Mouse (Mus musculus): ENCODE data around the gene Ntm. TPM values are rescaled to one million over a fixed set of nuclear protein-coding genes. Genes with fewer than 3 reads are reported as not detected.

The Ntm gene
- polyA plus RNA-seq, 1 experiment from 2014 or later: 0.66 TPM

DNA sequence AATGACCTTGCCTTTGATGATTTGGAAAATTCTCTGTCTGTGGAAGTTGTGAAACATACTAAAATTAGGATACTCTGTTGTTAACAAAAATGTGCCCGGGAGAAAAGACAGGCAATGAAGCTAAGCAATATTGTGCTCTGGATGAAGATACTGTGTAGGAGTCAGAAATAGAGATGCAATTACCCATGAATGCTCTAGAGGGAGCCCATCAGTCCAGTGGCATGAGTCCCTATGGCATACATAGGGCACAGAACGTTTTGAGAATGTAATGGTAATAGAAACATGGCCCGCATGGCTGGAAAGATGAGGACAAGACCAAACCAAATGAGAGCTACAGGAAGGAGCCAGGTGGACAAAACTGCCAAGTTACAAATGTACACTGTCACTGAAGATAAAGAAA, 712.1 kb downstream of the Ntm start:
- Histone ChIP-seq H3K4me1 (replicated peaks) (no peaks in the 10 kb centered on the region), H3K36me3 (replicated peaks) (no peaks in the 10 kb centered on the region), H3K4me3 (replicated peaks) (no peak overlapping the region), H3K9me3 (replicated peaks) (no peaks in the 10 kb centered on the region), H3K9ac (no peak overlapping the region), H3K27me3 (no peaks in the 10 kb centered on the region), H3K4me2 (no peak overlapping the region), H3K27ac (replicated peaks) (no peak overlapping the region)
- 54% methylated on average over 3 of the region's 3 CpGs for WGBS (ENCODE audit: insufficient replicate concordance)
- ATAC-seq (ENCODE audit: insufficient read depth): no peak

DNA sequence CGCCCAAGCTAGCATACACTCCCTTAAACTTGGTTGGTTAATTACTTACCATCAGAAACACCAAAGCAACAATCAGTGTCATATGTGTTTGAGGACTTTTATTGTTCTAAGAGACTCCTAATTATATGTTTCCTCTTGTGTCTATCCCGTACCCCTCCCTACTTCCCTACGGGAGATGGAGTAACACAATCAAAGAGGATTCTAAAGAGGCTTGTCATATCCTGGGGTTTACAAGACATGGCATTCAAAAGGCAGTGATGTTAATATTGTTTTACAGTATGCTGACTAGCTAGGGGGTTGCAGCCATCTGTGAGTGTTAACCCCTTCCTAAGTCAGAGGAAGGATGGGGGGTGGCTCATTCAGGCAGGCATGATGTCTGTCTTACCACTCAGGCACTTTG, 715.1 kb downstream of the Ntm start:
- H3K27ac ChIP-seq (replicated peaks): no peak overlapping the region
- H3K9ac ChIP-seq: no peak overlapping the region
- 65% methylated on average over 3 of the region's 3 CpGs for WGBS (ENCODE audit: insufficient replicate concordance)
- H3K27me3 ChIP-seq: no peaks in the 10 kb centered on the region
- no peaks in the 10 kb centered on the region for H3K36me3 ChIP-seq (replicated peaks)
- no peak for ATAC-seq (ENCODE audit: insufficient read depth)
- H3K9me3 ChIP-seq (replicated peaks): no peaks in the 10 kb centered on the region
- no peak overlapping the region for H3K4me2 ChIP-seq
- H3K4me3 ChIP-seq (replicated peaks): no peak overlapping the region
- no peaks in the 10 kb centered on the region for H3K4me1 ChIP-seq (replicated peaks)

DNA sequence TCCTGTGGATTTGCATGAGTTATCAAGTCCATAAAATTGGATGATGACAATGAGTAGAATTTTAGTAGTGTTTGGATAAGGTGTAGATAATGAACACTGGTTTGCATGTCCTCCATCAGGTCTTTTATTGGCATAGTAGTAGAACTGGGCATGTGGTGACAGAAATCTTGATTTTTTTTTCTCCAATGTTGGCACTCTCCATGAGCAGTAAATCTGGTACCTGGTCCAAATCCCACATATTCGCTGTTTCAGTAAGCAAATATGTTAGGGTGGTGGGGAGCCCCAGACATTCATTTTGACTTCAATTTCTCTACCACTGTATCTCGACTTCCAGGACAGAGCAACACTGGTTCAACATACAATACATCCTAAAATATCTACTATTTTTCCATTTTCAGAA, 718.9 kb downstream of the Ntm start:
- Histone ChIP-seq H3K36me3 (replicated peaks) (no peaks in the 10 kb centered on the region), H3K4me2 (no peak overlapping the region), H3K9me3 (replicated peaks) (no peaks in the 10 kb centered on the region), H3K4me3 (replicated peaks) (no peak overlapping the region), H3K27ac (replicated peaks) (no peak overlapping the region), H3K4me1 (replicated peaks) (no peaks in the 10 kb centered on the region), H3K9ac (no peak overlapping the region), H3K27me3 (no peaks in the 10 kb centered on the region)
- no peak for ATAC-seq (ENCODE audit: insufficient read depth)
- 34% methylated on average over 2 of the region's 2 CpGs for WGBS (ENCODE audit: insufficient replicate concordance)

DNA sequence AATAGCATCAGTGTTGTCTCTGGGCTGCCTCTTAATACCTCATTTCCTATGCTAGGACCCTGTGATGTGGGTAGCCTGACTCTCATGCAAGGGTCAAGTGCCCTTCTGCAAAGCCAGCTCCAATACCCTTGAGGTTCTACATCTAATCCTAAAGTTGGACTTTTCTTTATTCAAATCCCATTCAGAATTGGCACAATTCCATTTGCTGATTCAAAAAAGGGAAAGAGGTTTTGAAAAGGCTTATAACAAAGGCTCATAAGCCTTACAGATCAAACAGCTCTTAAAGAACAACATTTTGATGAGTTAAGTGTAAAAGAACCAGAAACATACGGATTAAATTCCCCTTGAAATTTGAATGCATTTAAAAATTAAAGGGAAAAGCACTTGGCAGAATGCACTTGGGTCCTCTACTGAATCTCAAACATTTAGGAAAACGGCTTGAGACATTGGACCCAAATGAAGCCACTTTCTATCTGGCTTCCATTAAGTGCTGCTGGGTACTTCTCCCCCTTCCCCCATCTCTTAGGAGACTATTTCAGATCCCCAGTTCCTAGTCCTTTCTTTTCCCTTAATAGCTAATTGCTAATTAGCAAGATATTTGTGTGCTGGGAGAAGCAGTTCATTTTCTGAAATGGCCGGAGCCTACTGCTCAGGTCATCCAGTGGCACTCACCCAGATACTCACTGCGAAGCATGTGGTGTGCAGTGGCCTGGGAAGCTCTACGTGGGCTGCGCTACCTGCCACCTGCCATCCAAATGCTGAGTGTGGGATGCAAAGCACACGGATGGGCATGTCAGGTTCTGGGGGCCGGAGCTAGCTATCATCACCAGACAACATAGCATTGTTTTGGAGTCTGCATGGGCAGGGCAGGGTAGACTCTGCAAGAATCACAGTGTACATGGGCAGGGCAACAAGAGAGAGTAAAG, 720.2 kb downstream of the Ntm start:
- WGBS (ENCODE audit: insufficient replicate concordance): 62% methylated on average over 8 of the region's 8 CpGs
- Histone ChIP-seq H3K9ac (no peak overlapping the region), H3K36me3 (replicated peaks) (no peaks in the 10 kb centered on the region), H3K4me3 (replicated peaks) (no peak overlapping the region), H3K27me3 (no peaks in the 10 kb centered on the region), H3K9me3 (replicated peaks) (no peaks in the 10 kb centered on the region), H3K4me1 (replicated peaks) (no peaks in the 10 kb centered on the region), H3K27ac (replicated peaks) (no peak overlapping the region), H3K4me2 (no peak overlapping the region)
- ATAC-seq (ENCODE audit: insufficient read depth): no peak

- Histone ChIP-seq H3K4me3 (replicated peaks) (no peak overlapping the region), H3K9me3 (replicated peaks) (no peaks in the 10 kb centered on the region), H3K4me1 (replicated peaks) (no peaks in the 10 kb centered on the region), H3K27ac (replicated peaks) (no peak overlapping the region), H3K4me2 (no peak overlapping the region), H3K9ac (no peak overlapping the region), H3K27me3 (no peaks in the 10 kb centered on the region), H3K36me3 (replicated peaks) (no peaks in the 10 kb centered on the region)
- 74% methylated on average over 2 of the region's 2 CpGs for WGBS (ENCODE audit: insufficient replicate concordance)
- no peak for ATAC-seq (ENCODE audit: insufficient read depth)
Measured at GRCm38 (mm10) chr9:29240797-29241196, 722.1 kb downstream of the Ntm start.

DNA sequence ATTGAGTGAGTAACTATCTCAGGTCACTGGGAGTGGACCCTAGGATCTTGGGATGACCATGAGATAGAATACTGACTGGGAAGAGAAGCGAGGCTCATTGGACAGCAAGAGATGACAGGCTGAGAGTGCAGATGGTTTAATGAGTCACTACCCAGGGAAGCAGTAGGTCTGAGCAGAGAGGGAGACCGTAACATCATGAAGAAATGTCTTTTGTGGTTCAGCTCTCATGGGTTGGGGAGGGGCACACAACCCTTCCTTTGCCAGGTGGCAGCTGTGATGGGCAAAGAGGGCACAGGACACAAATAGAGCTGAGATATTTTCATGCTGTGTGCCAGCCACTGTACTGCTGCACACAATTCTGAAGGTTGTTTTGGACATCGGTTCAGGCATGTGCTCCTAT, 724.0 kb downstream of the Ntm start:
- Histone ChIP-seq H3K27ac (replicated peaks) (no peak overlapping the region), H3K9me3 (replicated peaks) (no peaks in the 10 kb centered on the region), H3K4me1 (replicated peaks) (no peaks in the 10 kb centered on the region), H3K4me3 (replicated peaks) (no peak overlapping the region), H3K4me2 (no peak overlapping the region), H3K36me3 (replicated peaks) (no peaks in the 10 kb centered on the region), H3K9ac (no peak overlapping the region), H3K27me3 (no peaks in the 10 kb centered on the region)
- no peak for ATAC-seq (ENCODE audit: insufficient read depth)
- 59% methylated on average over 3 of the region's 3 CpGs for WGBS (ENCODE audit: insufficient replicate concordance)

DNA sequence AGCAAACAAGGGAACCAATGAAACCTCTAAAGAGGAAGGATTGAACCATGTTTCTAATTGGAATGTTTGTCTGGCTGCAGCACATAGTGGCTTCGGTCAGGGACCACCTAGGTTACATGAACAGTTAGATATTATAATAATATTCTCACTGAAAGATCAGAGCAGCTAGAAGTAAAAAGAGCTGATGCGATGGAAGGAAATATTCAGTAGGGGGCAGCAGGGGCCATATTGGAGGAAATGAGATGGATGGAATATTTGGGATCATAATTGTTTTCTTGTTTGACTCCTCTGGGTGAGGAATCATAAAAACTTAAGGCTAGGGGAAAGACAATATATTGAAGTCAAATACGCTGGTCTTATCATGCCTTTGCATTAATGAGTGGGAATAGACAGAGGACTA, 726.2 kb downstream of the Ntm start:
- no peaks in the 10 kb centered on the region for H3K4me1 ChIP-seq (replicated peaks)
- 66% methylated on average over 3 of the region's 3 CpGs for WGBS (ENCODE audit: insufficient replicate concordance)
- no peak overlapping the region for H3K9ac ChIP-seq
- no peak for ATAC-seq (ENCODE audit: insufficient read depth)
- H3K4me2 ChIP-seq: no peak overlapping the region
- H3K9me3 ChIP-seq (replicated peaks): no peaks in the 10 kb centered on the region
- no peak overlapping the region for H3K27ac ChIP-seq (replicated peaks)
- no peaks in the 10 kb centered on the region for H3K27me3 ChIP-seq
- no peaks in the 10 kb centered on the region for H3K36me3 ChIP-seq (replicated peaks)
- no peak overlapping the region for H3K4me3 ChIP-seq (replicated peaks)

DNA sequence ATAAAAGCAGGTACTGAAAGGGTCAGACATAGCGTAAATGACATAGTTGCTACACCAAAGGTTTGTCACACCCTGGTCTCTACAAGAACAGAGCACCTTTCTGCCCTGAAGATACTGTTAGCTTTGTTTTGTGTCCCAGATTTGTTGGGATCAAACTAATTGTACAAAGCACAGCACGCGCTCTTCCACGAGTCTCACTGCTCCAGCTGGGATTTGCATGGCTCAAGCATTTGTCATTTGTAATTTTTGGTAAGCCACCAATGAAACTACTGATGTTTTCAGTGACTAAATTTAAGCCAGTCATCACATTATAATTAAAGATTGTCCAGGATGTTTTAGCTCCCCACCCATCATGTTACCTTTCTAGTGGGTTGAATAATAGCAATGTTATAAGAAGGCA, 735.2 kb downstream of the Ntm start:
- no peak overlapping the region for H3K4me3 ChIP-seq (replicated peaks)
- ATAC-seq (ENCODE audit: insufficient read depth): no peak
- 76% methylated on average over 4 of the region's 4 CpGs for WGBS (ENCODE audit: insufficient replicate concordance)

GRCm38 (mm10) chr9:29222915-29223545, 739.9 kb downstream of the Ntm start:
- Histone ChIP-seq H3K9me3 (replicated peaks) (no peaks in the 10 kb centered on the region), H3K4me2 (no peak overlapping the region), H3K27ac (replicated peaks) (no peak overlapping the region), H3K4me3 (replicated peaks) (no peak overlapping the region), H3K4me1 (replicated peaks) (no peaks in the 10 kb centered on the region), H3K36me3 (replicated peaks) (no peaks in the 10 kb centered on the region), H3K27me3 (no peaks in the 10 kb centered on the region), H3K9ac (no peak overlapping the region)
- WGBS (ENCODE audit: insufficient replicate concordance): 45% methylated on average over 10 of the region's 10 CpGs
- no peak for ATAC-seq (ENCODE audit: insufficient read depth)

More for the DNA sequence above, 735.2 kb downstream of the Ntm start:
- Histone ChIP-seq H3K27me3 (no peaks in the 10 kb centered on the region), H3K9ac (no peak overlapping the region), H3K36me3 (replicated peaks) (no peaks in the 10 kb centered on the region), H3K4me1 (replicated peaks) (no peaks in the 10 kb centered on the region), H3K4me2 (no peak overlapping the region), H3K27ac (replicated peaks) (no peak overlapping the region), H3K9me3 (replicated peaks) (no peaks in the 10 kb centered on the region)

DNA sequence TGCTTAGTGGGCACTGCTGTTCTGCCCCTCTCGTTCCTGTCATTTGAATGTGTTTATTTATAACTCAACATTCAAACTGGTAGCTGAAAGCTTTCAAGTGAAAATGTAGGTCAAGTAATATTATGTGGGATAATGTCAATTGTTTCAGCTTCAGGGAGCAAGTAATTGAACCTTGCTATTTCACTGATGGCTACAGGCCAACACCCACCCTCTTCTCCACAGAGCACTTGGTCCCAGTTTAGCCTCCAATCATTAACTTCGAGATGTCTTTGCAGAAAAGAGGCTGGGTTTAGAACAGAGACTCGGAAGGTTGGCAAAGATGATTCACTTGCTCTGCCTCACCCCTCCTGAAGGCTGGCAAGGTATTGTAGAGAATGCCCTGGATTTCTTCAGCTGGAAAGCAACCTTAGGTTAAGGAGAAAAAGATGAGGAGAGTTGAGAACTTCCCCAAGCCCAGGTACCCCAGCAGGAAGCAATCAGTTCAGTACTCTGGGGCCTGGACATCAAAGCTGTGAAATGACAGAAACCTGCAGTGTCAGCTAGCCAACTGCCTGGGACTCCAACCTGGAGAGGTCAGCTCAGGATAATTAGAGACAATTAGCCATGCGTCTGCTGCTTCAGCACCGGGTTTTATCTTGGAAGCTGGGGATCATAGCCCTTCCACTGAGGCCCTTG, 741.9 kb downstream of the Ntm start:
- H3K9me3 ChIP-seq (replicated peaks): no peaks in the 10 kb centered on the region
- H3K27ac ChIP-seq (replicated peaks): no peak overlapping the region
- no peaks in the 10 kb centered on the region for H3K4me1 ChIP-seq (replicated peaks)
- no peak overlapping the region for H3K4me3 ChIP-seq (replicated peaks)
- no peak overlapping the region for H3K4me2 ChIP-seq
- no peak for ATAC-seq (ENCODE audit: insufficient read depth)
- no peak overlapping the region for H3K9ac ChIP-seq
- WGBS (ENCODE audit: insufficient replicate concordance): 19% methylated on average over 5 of the region's 5 CpGs
- H3K36me3 ChIP-seq (replicated peaks): no peaks in the 10 kb centered on the region
- no peaks in the 10 kb centered on the region for H3K27me3 ChIP-seq

- Histone ChIP-seq H3K27ac (replicated peaks) (no peak overlapping the region), H3K4me3 (replicated peaks) (no peak overlapping the region), H3K4me2 (no peak overlapping the region), H3K27me3 (no peaks in the 10 kb centered on the region), H3K9me3 (replicated peaks) (no peaks in the 10 kb centered on the region), H3K36me3 (replicated peaks) (no peaks in the 10 kb centered on the region), H3K9ac (no peak overlapping the region), H3K4me1 (replicated peaks) (no peaks in the 10 kb centered on the region)
- WGBS (ENCODE audit: insufficient replicate concordance): 36% methylated on average over 11 of the region's 11 CpGs
- ATAC-seq (ENCODE audit: insufficient read depth): no peak
Measured at GRCm38 (mm10) chr9:29220493-29220892, 742.4 kb downstream of the Ntm start.

All from liver, embryonic 15.5 days (tissue).